Mouse (Mus musculus) ES-E14 (cell line): ENCODE data around the gene Ift88. TPM values are rescaled to one million over a fixed set of nuclear protein-coding genes. Genes with fewer than 3 reads are reported as not detected.

Experiments
- DNase-seq: peaks from one replicate; pipeline ENCODE4 v3.0.0-alpha.2; 2013; ENCODE audit warnings: low read depth, low spot score
- H3K27ac ChIP-seq: 2 replicates; pipeline ENCODE4 v1.5.1; 2012; ENCODE audit warnings: low read depth, mild to moderate bottlenecking, low read length, moderate library complexity, mixed read lengths; ENCODE audit not compliant: poor library complexity, insufficient read depth, severe bottlenecking
- H3K36me3 ChIP-seq: 2 replicates; pipeline ENCODE4 v1.6.1; 2012; ENCODE audit warnings: mild to moderate bottlenecking, low read length, moderate library complexity, mixed read lengths; ENCODE audit not compliant: control insufficient read depth, poor library complexity, insufficient read depth, severe bottlenecking
- H3K4me1 ChIP-seq, 2 experiments: fragments of 150-350 bp in 1 of 2; sonication (generic) in 1 of 2; 2 replicates each; pipeline ENCODE4 v1.6.1; 2012; ENCODE audit warnings: low read length in 2 of 2, mild to moderate bottlenecking in 1 of 2, mixed read lengths in 1 of 2; ENCODE audit not compliant: control insufficient read depth in 2 of 2, insufficient read depth in 2 of 2, poor library complexity in 1 of 2
- H3K4me3 ChIP-seq, 2 experiments: fragments of 150-350 bp in 1 of 2; sonication (generic) in 1 of 2; 2 replicates each; pipeline ENCODE4 v1.5.1; 2012; ENCODE audit warnings: low read length in 2 of 2, low read depth in 1 of 2, mild to moderate bottlenecking in 1 of 2, mixed read lengths in 1 of 2; ENCODE audit not compliant: insufficient read depth in 1 of 2, poor library complexity in 1 of 2, severe bottlenecking in 1 of 2
- H3K9ac ChIP-seq: 2 replicates; pipeline ENCODE4 v1.6.1; 2012; ENCODE audit warnings: low read depth, mild to moderate bottlenecking, low read length, mixed read lengths; ENCODE audit not compliant: poor library complexity, insufficient read depth, severe bottlenecking
- H3K9me3 ChIP-seq: fragments of 150-350 bp; sonication (generic); 2 replicates; pipeline ENCODE4 v1.6.1; 2012; ENCODE audit warnings: low read depth, mild to moderate bottlenecking, low read length; ENCODE audit not compliant: control insufficient read depth, insufficient read depth
- CHD2 ChIP-seq: IDR thresholded peaks from 2 replicates; pipeline ENCODE4 v1.6.1; 2014; ENCODE audit warnings: mild to moderate bottlenecking, low read depth, low read length, inconsistent platforms
- HCFC1 ChIP-seq: IDR thresholded peaks from 2 replicates; pipeline ENCODE4 v1.6.1; 2012; ENCODE audit warnings: low read length, inconsistent platforms, borderline replicate concordance; ENCODE audit not compliant: insufficient read depth
- MAFK ChIP-seq: IDR thresholded peaks from 2 replicates; pipeline ENCODE4 v1.6.1; 2014; ENCODE audit warnings: mild to moderate bottlenecking, low read depth, low read length, inconsistent platforms; ENCODE audit not compliant: insufficient read depth
- ZC3H11A ChIP-seq: IDR thresholded peaks from 2 replicates; pipeline ENCODE4 v1.6.1; 2012; ENCODE audit warnings: low read depth, mild to moderate bottlenecking, inconsistent platforms, low read length, borderline replicate concordance
- ZNF384 ChIP-seq: IDR thresholded peaks from 2 replicates; pipeline ENCODE4 v1.6.1; 2012; ENCODE audit warnings: low read depth, low read length, inconsistent platforms
- in situ Hi-C, 2 experiments: fragments of 600-800 bp; cut with MboI; formaldehyde crosslinking; loops; one replicate each; pipeline ENCODE4 v1.15.1; 2025; ENCODE audit warnings: low sequenced_read_pairs in 2 of 2, inconsistent platforms in 1 of 2; ENCODE audit not compliant: unreplicated experiment in 2 of 2
- total RNA-seq: library from RNA; depleted of rRNA; stranded (reverse); fragments of 300-350 nt; gene quantifications from 2 replicates; pipeline ENCODE4 v1.2.3, GENCODE M21; 2012

Ift88 gene
- total RNA-seq, 1 experiment, result 3.6 TPM

- Histone ChIP-seq H3K27ac (no peak overlapping the region), H3K4me1 (peaks cover 7 to 29% of the 10 kb centered on the region in 2 experiments; a peak in 3 of 4 replicates), H3K36me3 (no peaks in the 10 kb centered on the region), H3K9me3 (no peaks in the 10 kb centered on the region), H3K9ac (peak overlapping the region; percentile 80), H3K4me3 (peak overlapping the region; percentile 50 to 78)
- no peak for DNase-seq
- in situ Hi-C loops, result no loop called here
- TF ChIP-seq ZC3H11A, result no peak
- no peak for TF ChIP-seq ZNF384
- TF ChIP-seq HCFC1, result no peak
- TF ChIP-seq MAFK, result no peak
- TF ChIP-seq CHD2, result no peak
These were observed 118.4 kb downstream of the Ift88 start for GRCm38 (mm10) chr14:57542231-57542630.

- no peak overlapping the region for H3K4me3 ChIP-seq
- DNase-seq, result no peak
- no peak overlapping the region for H3K27ac ChIP-seq
- TF ChIP-seq HCFC1 (no peak), ZNF384 (peak; percentile 49; the same call in 1 of the 2 replicates)
- no peak overlapping the region for H3K9ac ChIP-seq
- H3K4me1 ChIP-seq, result peaks cover 5 to 21% of the 10 kb centered on the region in 2 experiments; a peak in 3 of 4 replicates
- in situ Hi-C loops, result no loop called here
- H3K36me3 ChIP-seq, result no peaks in the 10 kb centered on the region
- no peaks in the 10 kb centered on the region for H3K9me3 ChIP-seq
These were observed 119.7 kb downstream of the Ift88 start for GRCm38 (mm10) chr14:57543420-57544039.

- no peaks in the 10 kb centered on the region for H3K9me3 ChIP-seq
- no peak for TF ChIP-seq ZC3H11A
- no peak for TF ChIP-seq HCFC1
- no peak for TF ChIP-seq ZNF384
- no peak for TF ChIP-seq CHD2
- TF ChIP-seq MAFK, result no peak
- H3K4me1 ChIP-seq, result peaks cover 5 to 21% of the 10 kb centered on the region in 2 experiments; a peak in 3 of 4 replicates
- no peak overlapping the region for H3K9ac ChIP-seq
- in situ Hi-C loops, result no loop called here
- H3K36me3 ChIP-seq, result peaks cover 11% of the 10 kb centered on the region; the same call in 1 of the 2 replicates
- H3K27ac ChIP-seq, result no peak overlapping the region
- no peak for DNase-seq
- H3K4me3 ChIP-seq, result no peak overlapping the region; a peak in 1 of 4 replicates
These were observed 121.7 kb downstream of the Ift88 start for GRCm38 (mm10) chr14:57545526-57545925.

- no peak overlapping the region for H3K27ac ChIP-seq
- H3K4me3 ChIP-seq, result no peak overlapping the region
- peaks cover 5 to 21% of the 10 kb centered on the region in 2 experiments; a peak in 3 of 4 replicates for H3K4me1 ChIP-seq
- in situ Hi-C loops, result no loop called here
- no peak for DNase-seq
- TF ChIP-seq CHD2 (no peak), ZC3H11A (no peak), ZNF384 (no peak), MAFK (no peak), HCFC1 (no peak)
- no peak overlapping the region for H3K9ac ChIP-seq
- H3K9me3 ChIP-seq, result no peaks in the 10 kb centered on the region
- peaks cover 11% of the 10 kb centered on the region; the same call in 1 of the 2 replicates for H3K36me3 ChIP-seq
These were observed 122.3 kb downstream of the Ift88 start for GRCm38 (mm10) chr14:57546131-57546530.

- DNase-seq, result no peak
- Histone ChIP-seq H3K9ac (0 out of 2 replicates have a peak overlapping the region, but pooled peaks have one; percentile 18), H3K9me3 (no peaks in the 10 kb centered on the region), H3K27ac (no peak overlapping the region), H3K4me1 (peaks cover 5 to 21% of the 10 kb centered on the region in 2 experiments; a peak in 3 of 4 replicates), H3K36me3 (peaks cover 11% of the 10 kb centered on the region; the same call in 1 of the 2 replicates), H3K4me3 (no peak overlapping the region; a peak in 1 of 4 replicates)
- TF ChIP-seq ZC3H11A, result no peak
- TF ChIP-seq ZNF384, result no peak
- no peak for TF ChIP-seq HCFC1
- no peak for TF ChIP-seq CHD2
- TF ChIP-seq MAFK, result no peak
- in situ Hi-C loops, result no loop called here
These were observed 122.7 kb downstream of the Ift88 start for GRCm38 (mm10) chr14:57546557-57547021.
